Mouse (Mus musculus): Measurements from ENCODE around the gene Hadh.
A peak's percentile ranks its signal among the peaks of the same experiment; 100 is the strongest.

Hadh gene

DNA sequence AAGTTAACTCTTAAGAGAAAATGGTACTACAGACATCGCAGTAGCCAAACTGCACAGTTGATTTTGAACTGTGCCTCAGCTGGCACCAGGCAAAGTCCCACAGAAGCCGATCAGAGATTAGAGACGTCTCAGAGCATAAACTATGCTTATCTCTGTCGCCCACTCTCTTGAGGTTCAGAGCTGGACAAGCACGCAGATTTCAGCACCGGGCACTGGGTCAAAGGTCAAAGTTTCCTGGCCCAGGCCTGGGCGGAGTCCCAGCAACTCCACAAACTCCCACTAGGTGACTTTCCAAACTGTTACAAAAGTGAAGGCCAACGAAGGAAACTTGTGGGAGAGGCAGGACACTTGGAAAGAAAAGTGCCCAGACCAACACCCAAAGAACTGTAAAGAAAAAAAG lies 744 bp downstream of the Hadh start:
- DNase-seq (ENCODE audit: low read depth, low spot score) = peak; percentile 47

DNA sequence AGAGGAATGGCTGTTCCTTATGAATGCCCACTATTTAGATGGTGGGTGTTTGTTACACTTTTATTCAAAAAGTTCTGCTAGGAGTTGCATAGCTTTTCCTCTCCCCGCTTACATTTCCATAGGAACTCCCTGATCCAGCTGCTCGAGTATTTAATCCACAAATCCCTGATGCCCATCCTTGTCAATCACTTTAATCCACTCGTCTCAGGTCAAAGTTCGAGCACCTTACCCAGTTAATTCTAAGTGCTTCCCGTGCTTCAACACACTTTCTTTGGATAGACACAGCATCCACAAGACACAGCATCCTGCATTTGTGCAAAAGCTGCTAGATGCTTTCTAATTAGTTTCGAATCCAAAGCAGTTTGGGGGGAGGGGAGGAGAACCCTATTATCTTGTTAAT lies 1.5 kb downstream of the Hadh start:
- no peak for DNase-seq (ENCODE audit: low read depth, low spot score)

DNA sequence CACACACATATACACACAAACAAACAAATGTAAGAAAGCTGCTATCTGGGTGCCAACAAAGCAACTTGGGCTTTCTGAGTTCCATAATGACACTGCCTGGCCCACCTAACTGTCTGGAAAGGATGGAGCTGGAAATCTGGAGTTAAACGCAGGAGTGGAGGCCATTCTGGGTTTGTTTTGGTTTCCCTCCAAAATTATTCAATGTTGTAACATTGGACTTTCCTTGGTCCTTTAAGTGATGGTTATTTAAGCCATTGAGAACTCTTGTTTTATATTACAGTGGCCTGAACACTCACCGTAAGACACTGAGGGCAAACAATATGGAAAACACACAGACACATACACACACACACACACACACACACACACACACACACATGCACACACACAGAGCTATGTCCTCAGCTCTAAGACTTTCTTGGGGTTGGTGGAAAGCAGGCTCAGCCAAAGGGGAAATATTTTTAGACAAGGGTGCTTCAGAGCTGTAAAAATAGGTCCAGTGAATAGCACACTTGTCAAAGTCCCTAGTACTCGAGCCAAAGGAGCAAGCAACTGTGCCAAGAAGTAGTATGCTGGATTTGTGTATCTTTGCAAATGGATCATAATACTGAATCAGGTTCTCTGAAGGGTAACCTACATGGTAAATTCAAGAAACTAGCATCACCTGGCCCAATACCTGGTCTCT lies 5.4 kb downstream of the Hadh start:
- DNase-seq (ENCODE audit: low read depth, low spot score) = no peak

GRCm38 (mm10) chr3:131265516-131265915 lies 6.4 kb downstream of the Hadh start:
- DNase-seq (ENCODE audit: low read depth, low spot score) = no peak

DNA sequence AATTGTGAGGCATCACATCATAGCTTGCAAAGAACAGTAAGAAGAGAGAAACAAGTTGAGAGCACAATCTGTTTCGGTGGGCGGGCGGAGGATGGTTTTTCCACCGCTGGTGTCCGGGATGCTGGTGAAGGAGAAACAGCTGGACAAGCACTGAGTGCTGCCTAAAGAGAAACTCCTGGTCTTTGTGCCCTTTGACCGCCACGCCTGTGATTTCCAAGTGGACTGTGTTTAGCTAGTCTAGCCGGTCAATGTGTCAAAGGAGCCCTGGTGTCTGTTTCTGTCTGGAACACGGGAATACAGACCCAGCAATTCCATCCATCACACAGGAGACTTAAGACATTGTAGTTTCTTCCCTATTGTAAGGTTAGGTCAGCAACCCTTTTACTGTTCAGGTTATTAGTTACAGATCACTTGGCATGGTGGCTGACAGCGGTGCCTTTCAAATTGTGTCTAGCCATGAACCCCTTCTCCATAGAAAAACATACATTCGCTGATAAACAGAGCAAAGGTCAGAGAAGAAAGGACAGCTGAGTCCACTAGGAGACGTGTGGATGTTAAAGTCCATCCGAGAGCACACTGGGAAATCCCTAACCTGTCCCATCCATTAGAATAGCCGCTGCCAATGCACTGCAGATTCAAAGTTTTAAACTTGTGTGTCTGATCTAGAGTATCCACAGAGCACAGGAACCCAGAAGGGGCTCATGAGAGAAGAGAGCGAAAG lies 8.0 kb downstream of the Hadh start:
- no peak for DNase-seq (ENCODE audit: low read depth, low spot score)

DNA sequence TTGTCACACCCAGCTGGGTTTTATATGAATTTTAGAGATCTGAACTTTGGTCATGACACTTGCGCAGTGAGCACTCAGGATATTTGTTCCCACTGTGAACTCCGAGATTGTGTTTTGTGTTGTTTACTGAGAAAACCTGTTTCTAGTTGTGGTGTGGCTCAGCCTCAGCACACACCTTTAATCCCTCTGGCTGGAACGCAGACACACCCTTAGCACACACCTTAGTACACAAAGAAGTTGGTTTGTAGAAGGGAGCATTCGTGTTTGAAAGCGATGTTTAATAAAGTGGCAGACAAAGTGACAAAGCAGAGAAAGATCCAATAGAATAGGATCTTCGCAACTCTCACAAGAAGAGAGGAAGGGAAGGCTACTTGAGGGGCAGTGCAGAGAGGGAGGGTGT lies 11.5 kb downstream of the Hadh start:
- DNase-seq (ENCODE audit: low read depth, low spot score) = no peak

- DNase-seq (ENCODE audit: low read depth, low spot score) = no peak
Observed at GRCm38 (mm10) chr3:131259392-131259965, 12.4 kb downstream of the Hadh start.

DNA sequence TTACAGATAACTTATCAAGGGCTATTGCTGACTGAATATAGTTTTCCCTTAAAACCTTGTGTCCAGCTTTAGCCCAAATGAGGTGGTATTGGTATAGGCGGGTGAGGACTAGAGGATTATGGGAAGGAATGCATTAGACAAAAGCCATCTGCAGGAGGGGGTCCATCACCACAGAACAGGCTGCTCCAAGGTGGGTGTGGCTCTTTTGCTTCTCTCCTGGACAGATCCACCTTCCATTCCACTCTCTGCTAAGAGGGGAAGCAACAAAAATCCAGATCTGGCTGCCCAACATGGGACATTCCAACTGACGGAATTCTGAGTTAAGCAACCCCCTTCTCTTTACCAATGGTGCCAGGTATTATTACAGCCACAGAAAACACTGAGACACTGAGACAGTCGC lies 13.0 kb downstream of the Hadh start:
- DNase-seq (ENCODE audit: low read depth, low spot score) = no peak

DNA sequence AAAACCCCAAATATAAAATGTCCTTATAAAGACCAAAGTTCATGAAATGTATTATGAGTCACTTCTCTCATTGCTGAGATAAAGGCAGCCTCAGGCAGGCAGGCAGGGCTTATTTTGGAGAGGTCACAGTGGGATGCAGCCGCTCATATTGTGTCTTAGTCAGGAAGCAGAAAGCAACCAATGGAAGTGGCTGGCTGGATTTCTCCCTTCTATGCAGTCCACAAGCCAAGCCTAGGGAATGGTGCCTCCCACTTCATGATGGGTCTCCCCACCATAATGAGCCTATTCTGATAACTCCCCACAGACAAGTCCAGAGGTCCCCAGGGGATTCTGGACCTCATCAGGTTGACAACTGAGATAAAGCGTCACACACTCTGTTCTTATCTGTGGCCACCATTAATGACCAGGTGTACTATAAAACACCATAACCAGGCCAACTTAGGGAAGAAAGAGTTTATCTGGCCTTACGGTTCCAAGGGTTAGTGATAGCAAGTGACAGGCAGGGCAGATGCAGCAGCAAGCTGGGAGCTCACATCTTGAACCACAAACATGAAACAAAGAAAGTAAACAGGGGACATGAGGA lies 16.4 kb downstream of the Hadh start:
- no peak for DNase-seq (ENCODE audit: low read depth, low spot score)

DNA sequence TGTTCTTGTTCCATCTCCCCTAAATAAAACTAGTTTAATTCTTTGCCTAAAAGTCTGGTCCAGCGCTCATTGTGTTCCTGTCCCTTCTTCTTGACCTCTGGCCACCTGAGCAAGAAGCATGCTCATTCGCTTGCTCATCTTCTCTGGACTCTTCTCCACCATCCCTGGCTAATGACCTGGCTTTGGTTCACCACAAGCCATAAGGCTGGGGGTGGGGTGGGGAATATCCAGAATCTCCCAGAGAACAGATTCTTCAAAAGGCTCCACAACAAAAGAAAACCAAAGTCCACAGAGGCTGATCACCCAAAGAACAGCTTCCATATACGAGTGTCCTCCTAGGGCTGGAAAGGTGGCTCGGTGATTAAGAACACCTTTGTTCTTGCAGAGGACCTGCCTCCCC lies 16.9 kb downstream of the Hadh start:
- DNase-seq (ENCODE audit: low read depth, low spot score) = no peak

- no peak for DNase-seq (ENCODE audit: low read depth, low spot score)
Observed at GRCm38 (mm10) chr3:131251601-131252000, 20.3 kb downstream of the Hadh start.

GRCm38 (mm10) chr3:131250978-131251377 lies 20.9 kb downstream of the Hadh start:
- no peak for DNase-seq (ENCODE audit: low read depth, low spot score)

- DNase-seq (ENCODE audit: low read depth, low spot score) = no peak
Observed at GRCm38 (mm10) chr3:131250283-131250682, 21.6 kb downstream of the Hadh start.

DNA sequence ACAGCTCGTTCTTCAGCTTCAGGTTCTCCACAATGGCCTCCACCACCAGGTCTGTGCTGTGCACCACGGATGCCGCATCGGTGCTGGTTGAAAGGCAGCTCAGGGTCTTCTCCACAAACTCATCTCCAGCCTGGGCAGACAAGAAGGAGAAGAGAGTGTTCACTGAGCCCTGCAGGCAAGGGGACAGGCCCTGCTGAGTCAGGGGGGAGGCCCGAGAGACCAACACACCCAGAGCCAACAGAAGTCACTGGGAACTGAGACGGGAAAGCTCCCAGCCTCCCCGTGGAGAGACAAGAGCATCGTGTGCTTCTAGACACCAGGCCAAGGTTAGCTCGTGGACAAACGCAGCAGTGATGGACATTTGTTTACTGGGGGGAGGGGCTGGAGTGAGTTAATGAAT lies 23.5 kb downstream of the Hadh start:
- no peak for DNase-seq (ENCODE audit: low read depth, low spot score)

- no peak for DNase-seq (ENCODE audit: low read depth, low spot score)
Observed at GRCm38 (mm10) chr3:131247851-131248250, 24.1 kb downstream of the Hadh start.

- no peak for DNase-seq (ENCODE audit: low read depth, low spot score)
Observed at GRCm38 (mm10) chr3:131247447-131247846, 24.5 kb downstream of the Hadh start.

GRCm38 (mm10) chr3:131246579-131247046 lies 25.3 kb downstream of the Hadh start:
- no peak for DNase-seq (ENCODE audit: low read depth, low spot score)

DNA sequence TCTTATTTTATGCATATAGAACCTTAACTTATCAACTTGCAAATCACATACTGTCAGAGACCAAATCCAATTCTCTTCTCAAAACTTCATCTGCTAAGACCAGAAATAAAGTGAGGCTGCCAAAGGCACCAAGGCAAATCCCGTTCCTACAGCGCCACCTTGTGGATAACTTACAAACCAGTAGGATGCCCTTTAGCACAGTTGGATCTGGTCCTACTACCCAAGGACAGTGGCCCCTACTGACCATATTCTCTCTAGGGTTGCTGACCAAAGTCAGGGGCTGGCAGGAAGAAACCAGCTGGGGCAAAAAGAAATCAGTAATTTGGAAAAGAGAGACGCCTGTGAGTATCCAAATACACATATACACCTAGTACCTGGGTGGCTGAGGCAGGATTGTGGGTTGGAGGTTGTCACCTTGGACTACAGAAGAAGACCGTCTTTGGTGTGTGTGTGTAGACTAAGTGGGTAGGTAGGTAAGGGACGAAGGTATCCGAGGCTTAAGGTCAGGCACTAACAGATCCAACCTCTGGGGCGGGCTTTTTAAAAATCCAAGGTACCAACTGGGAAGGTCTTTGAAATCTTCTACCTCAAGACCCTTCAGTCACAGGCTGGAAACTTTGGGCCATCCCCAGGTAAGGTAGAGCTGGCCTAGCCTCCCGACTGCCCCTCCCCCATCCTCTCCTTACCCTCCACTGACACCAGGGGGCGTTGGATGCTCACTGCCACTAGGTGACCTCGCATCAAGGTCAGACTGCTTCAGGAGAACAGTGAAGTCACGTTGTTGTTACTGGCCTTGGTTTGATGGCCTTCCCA lies 25.9 kb downstream of the Hadh start:
- peak; percentile 43 for DNase-seq (ENCODE audit: low read depth, low spot score)

DNA sequence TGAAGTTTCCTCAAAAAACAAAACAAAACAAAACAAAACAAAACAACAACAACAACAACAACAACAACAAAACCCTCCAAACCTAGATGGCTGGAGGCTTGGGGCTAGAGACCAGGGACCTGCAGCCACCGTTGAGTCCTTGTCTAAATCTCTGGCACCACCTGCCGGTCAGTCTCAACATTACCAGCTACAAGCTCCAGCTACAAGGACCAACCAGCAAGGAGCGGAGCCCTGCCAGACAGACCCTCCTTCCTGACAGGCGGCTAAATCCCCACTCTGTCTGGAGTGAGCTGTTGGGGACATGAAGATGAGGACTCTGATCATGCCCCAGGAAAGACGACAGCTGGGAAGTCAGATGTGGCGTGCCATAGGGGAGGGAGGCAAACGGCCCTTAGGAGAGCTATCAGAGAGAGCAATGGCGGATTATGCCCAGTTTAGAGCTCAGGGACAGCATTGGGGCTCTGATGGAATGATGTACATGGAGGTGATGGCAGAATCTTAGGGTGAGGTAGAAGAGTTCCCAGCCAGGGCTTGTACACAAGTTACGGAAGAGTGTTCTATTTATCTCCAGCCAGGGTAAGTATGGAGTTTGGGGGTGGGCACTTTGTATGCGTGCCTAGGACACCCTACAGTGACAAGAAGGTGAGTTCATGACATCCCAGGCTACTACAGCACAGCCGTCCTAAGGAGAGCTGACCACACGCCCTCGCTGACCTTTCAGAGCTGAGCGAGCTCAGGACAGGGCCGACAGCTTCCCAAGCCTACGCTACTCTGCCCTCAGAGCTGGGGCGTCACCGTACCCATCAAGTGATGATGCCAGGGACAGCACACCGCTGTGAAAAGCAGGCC lies 33.9 kb downstream of the Hadh start:
- DNase-seq (ENCODE audit: low read depth, low spot score) = peak; percentile 53

DNA sequence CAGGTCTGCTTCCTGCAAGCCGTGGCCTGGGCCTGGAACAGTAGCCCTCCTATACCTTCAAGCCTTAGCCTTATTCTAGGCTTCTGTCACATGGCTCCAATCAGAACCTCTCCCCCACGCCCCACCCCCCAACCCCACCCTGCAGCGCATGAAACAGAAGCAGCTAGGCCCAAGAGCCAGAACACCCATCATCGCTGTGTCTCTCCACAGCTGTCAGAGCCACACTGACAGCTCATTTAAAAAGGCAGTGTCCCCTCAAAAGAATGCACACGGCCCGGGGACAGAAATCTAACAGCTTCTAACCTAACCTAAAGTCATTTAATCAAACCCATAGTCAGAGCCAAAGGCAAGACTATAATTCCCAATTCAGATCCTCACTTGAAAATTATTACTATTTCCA lies 34.8 kb downstream of the Hadh start:
- no peak for DNase-seq (ENCODE audit: low read depth, low spot score)

DNA sequence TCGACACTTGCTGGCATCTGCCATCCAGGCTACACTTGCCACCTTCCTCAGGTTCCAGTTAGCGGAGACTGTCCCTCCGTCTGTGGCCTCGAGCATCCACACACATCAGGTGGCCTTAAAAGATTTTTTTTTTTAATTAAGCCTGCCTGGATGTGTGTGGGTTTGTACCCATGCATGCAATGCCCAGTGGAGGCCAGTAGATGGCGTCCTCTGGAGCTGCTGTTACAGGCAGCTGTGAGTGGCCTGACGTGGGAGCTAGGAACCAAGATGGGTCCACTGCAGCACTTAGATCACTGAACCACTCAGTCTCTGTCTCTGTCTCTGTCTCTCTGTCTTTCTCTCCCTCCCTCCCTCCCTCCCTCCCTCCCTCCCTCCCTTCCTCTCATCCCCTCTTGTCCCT lies 43.8 kb downstream of the Hadh start:
- no peak for DNase-seq (ENCODE audit: low read depth, low spot score)

Measured in WW6 (cell line).